Mouse (Mus musculus) ES-E14 (cell line): ENCODE results near the gene Ccdc181.

Source experiments
- CHD2 ChIP-seq: IDR thresholded peaks from 2 replicates; pipeline ENCODE4 v1.6.1; 2014; ENCODE audit warnings: mild to moderate bottlenecking, low read depth, low read length, inconsistent platforms
- ZC3H11A ChIP-seq: IDR thresholded peaks from 2 replicates; pipeline ENCODE4 v1.6.1; 2012; ENCODE audit warnings: low read depth, mild to moderate bottlenecking, inconsistent platforms, low read length, borderline replicate concordance
- ZNF384 ChIP-seq: IDR thresholded peaks from 2 replicates; pipeline ENCODE4 v1.6.1; 2012; ENCODE audit warnings: low read depth, low read length, inconsistent platforms

DNA sequence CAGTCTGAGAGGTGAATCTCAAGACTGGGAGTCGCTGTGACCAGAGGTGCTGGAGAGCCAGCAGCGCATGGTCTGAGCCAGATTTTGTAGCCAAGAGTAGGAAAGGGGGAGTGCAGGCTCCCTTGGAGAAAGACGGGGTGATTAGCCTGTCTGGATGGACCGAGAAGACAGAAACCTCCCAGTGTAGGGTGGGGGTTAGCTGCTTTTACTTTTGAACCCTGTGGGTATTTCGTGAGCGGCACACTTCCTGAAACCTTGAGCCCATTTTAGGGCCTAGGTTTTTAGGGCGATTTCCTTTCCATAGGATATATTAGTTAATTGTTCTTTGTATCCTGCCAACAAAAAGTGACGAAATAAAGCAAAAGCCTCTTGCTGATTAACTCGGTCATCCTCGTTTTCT is 27.4 kb upstream of the Ccdc181 start:
- TF ChIP-seq ZNF384 (no peak), ZC3H11A (no peak), CHD2 (no peak)
